Mouse (Mus musculus) limb, embryonic 11.5 days (tissue): ENCODE results near the gene Ccn2. TPM values are rescaled to one million over a fixed set of nuclear protein-coding genes. Genes with fewer than 3 reads are reported as not detected.

Experiments used
- ATAC-seq: fragments of 200-750 bp; cut with Nextera tagmentation; 2 replicates; pipeline ENCODE4 v1.8.0; 2017; ENCODE audit warnings: low read depth; ENCODE audit not compliant: insufficient number of reproducible peaks, low FRiP score, low TSS enrichment
- DNase-seq: peaks from one replicate; pipeline ENCODE4 v3.0.0-alpha.2; 2015; ENCODE audit warnings: low spot score
- H3K27ac ChIP-seq: fragments of 300-500 bp; sonication (generic); replicated peaks from 2 replicates; pipeline ENCODE4 v1.5.1; 2014; ENCODE audit warnings: low read depth, mild to moderate bottlenecking, low read length
- H3K27me3 ChIP-seq: fragments of 300-500 bp; sonication (generic); 2 replicates; pipeline ENCODE4 v1.6.1; 2014; ENCODE audit warnings: mild to moderate bottlenecking, low read length, mixed read lengths; ENCODE audit not compliant: control insufficient read depth, insufficient read depth
- H3K36me3 ChIP-seq: fragments of 300-500 bp; sonication (generic); 2 replicates; pipeline ENCODE4 v1.6.1; 2014; ENCODE audit warnings: mild to moderate bottlenecking, low read length, moderate library complexity, mixed read lengths; ENCODE audit not compliant: control insufficient read depth, insufficient read depth
- H3K4me1 ChIP-seq: fragments of 300-500 bp; sonication (generic); 2 replicates; pipeline ENCODE4 v1.6.1; 2014; ENCODE audit warnings: low read length, mixed read lengths; ENCODE audit not compliant: control insufficient read depth, insufficient read depth
- H3K4me2 ChIP-seq: fragments of 300-500 bp; sonication (generic); 2 replicates; pipeline ENCODE4 v1.6.1; 2014; ENCODE audit warnings: low read depth, mild to moderate bottlenecking, moderate library complexity; ENCODE audit not compliant: severe bottlenecking
- H3K4me3 ChIP-seq: fragments of 300-500 bp; sonication (generic); 2 replicates; pipeline ENCODE4 v1.5.1; 2014; ENCODE audit warnings: low read depth, low read length
- H3K9ac ChIP-seq: fragments of 300-500 bp; sonication (generic); 2 replicates; pipeline ENCODE4 v1.6.1; 2014; ENCODE audit warnings: mild to moderate bottlenecking, low read length
- H3K9me3 ChIP-seq: fragments of 300-500 bp; sonication (generic); 2 replicates; pipeline ENCODE4 v1.6.1; 2016; ENCODE audit warnings: low read length; ENCODE audit not compliant: control insufficient read depth
- WGBS: fragments of 180-500 bp; shearing (Covaris S2); extraction: QIAGEN DNeasy Blood & Tissue Kit; methylation state at CpG from one replicate; pipeline ENCODE4 v1.1.7; 2014; 5-methylcytosine and 5-hydroxymethylcytosine counted together
- polyA plus RNA-seq: library from polyadenylated mRNA; unstranded; fragments of >200 nt; fragmentation: Nextera tagmentation; extraction: Ambion mirVana; gene quantifications from 2 replicates; pipeline ENCODE4 v1.2.1, GENCODE M21; 2014

Gene Ccn2
- polyA plus RNA-seq, 1 experiment from 2014 or later, result 2.4 TPM

DNA sequence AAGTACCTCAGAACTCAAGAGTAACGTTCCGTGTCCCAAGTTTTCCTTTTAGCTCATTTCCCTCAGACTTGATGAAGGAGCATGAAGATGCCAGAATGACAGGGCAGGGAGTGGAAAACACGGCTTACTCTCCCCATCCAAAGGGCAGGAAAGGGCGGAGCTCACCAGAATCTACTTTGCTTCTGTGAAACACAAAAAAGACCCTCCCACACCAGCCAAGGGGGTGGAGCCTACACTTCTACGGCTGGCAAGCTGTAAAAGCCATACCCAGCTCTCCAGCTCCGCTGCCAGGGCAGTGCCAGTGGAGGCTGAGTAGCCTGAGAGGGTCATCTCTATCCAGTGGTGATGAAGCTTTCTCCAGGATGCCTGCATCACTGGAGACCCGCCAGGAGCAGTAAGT, 44.4 kb downstream of the Ccn2 start:
- WGBS, result 57% methylated on average over 7 of the region's 7 CpGs
- DNase-seq, result no peak
- no peaks in the 10 kb centered on the region for H3K27me3 ChIP-seq
- H3K9ac ChIP-seq, result no peak overlapping the region
- H3K4me2 ChIP-seq, result no peak overlapping the region
- no peak overlapping the region for H3K4me3 ChIP-seq
- H3K9me3 ChIP-seq, result no peaks in the 10 kb centered on the region
- no peak for ATAC-seq
- H3K4me1 ChIP-seq, result peaks cover 3% of the 10 kb centered on the region; the same call in 1 of the 2 replicates
- H3K27ac ChIP-seq, result no peak overlapping the region
- H3K36me3 ChIP-seq, result no peaks in the 10 kb centered on the region

DNA sequence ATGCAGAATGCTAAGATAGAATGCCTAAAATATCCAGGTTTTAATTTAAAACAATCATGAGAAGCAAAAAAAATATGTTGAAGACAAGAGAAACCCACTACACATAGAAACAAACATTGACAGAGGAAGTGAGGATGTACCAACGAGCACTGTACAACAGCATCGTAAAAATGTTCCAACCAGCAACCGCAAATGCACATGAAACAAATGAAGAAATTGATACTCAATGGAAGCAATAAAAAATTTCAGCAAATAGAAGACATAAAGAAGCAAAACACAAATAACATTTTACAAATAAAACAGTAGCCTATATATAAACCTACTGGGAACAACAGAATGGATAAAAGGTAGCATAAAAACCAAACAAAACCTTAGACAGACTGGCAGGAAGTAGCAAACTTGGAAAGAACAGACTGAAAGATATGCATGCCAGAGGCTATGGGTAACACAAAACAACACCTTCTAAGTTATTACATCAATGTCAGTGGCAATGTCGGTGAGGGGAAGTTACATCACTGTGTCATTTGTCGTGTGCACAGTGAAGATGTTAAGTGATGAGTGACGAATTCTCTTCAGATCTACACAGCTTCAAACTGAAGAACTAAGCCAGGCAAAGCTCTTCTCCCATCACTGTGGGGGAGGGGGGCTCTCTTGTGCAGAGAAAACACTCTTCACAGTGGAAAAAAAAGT, 45.1 kb downstream of the Ccn2 start:
- ATAC-seq (no peak), DNase-seq (no peak)
- no peak overlapping the region for H3K4me3 ChIP-seq
- H3K9ac ChIP-seq, result no peak overlapping the region
- WGBS, result 73% methylated on average over 6 of the region's 6 CpGs
- H3K27ac ChIP-seq, result no peak overlapping the region
- H3K4me1 ChIP-seq, result peaks cover 3% of the 10 kb centered on the region; the same call in 1 of the 2 replicates
- no peaks in the 10 kb centered on the region for H3K27me3 ChIP-seq
- H3K4me2 ChIP-seq, result no peak overlapping the region
- no peaks in the 10 kb centered on the region for H3K9me3 ChIP-seq
- H3K36me3 ChIP-seq, result no peaks in the 10 kb centered on the region

DNA sequence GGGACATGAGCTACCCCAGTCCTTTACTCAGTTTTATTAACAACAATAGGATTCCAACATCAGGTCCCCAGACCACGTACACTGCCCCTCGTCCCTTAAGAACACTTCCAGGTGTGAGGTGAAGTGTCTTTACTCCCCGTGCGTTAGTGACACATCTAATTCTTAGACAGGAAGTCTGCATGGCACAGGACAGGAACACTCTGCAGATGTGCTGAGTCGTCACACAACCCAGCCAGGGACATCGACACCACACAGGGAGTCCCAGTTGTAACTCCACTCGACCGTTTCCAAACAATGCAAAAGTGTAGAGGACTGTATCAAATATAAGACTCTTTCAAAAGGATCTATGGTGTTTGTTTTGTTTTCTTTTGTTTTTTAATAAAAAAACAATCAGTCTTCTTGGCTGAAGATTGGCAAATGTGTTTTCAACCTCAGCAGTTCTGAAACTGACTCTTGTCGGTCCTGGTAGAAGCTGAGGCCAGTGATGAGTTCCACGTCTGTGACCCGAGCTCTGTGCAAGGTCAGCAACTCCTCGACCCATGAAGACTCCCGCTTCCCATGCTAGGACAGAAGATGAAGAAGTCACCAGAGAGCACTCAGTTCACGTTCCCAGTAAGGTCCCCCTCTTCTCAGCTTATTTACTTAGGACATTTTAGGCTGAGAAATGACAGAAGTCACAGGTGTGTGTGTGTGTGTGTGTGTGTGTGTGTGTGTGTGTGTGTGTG, 46.3 kb downstream of the Ccn2 start:
- DNase-seq, result no peak
- Histone ChIP-seq H3K4me2 (no peak overlapping the region), H3K4me1 (peaks cover 3% of the 10 kb centered on the region; the same call in 1 of the 2 replicates), H3K36me3 (no peaks in the 10 kb centered on the region), H3K27me3 (no peaks in the 10 kb centered on the region), H3K9me3 (no peaks in the 10 kb centered on the region), H3K4me3 (no peak overlapping the region), H3K9ac (no peak overlapping the region), H3K27ac (no peak overlapping the region)
- 63% methylated on average over 14 of the region's 14 CpGs for WGBS
- no peak for ATAC-seq

DNA sequence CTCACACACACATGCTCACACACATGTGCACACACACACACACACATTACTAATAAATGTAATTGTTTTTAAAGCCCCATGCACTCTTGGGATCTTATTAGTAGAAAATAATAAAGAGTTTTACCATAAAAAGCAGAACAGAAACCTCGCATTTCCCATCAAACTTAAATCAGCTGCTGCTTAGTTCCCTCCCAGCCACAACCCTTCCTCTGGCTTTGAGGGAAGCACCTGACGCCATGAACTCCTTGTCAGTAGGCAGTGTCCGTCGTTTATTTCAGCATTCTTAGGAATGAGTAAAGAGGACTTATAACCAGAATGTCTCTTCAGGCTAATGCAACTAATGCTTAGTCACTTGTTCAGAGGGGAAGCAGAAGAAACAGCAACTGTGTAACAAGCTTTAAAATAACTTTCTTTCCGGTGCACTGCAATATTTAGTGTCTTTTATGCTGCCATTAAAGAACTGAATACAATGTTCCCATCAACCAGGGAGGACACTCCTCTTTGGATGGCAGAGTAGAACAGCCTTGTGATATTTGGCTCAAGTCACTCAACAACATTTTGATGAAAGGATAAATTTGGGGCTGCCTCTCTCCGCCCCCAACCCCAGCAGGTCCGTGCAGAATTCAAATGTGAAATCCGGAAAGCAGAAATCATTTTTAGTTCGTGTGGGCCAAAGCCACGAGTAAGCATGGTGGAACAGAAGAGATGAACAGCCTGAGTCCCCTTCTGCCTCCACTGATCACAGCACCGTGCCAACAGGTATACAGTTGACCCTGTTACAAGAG, 47.7 kb downstream of the Ccn2 start:
- 84% methylated on average over 11 of the region's 11 CpGs for WGBS
- ATAC-seq, result no peak
- Histone ChIP-seq H3K27ac (no peak overlapping the region), H3K4me1 (peaks cover 3% of the 10 kb centered on the region; the same call in 1 of the 2 replicates), H3K9ac (no peak overlapping the region), H3K27me3 (no peaks in the 10 kb centered on the region), H3K36me3 (no peaks in the 10 kb centered on the region), H3K9me3 (no peaks in the 10 kb centered on the region), H3K4me3 (no peak overlapping the region), H3K4me2 (no peak overlapping the region)
- no peak for DNase-seq

DNA sequence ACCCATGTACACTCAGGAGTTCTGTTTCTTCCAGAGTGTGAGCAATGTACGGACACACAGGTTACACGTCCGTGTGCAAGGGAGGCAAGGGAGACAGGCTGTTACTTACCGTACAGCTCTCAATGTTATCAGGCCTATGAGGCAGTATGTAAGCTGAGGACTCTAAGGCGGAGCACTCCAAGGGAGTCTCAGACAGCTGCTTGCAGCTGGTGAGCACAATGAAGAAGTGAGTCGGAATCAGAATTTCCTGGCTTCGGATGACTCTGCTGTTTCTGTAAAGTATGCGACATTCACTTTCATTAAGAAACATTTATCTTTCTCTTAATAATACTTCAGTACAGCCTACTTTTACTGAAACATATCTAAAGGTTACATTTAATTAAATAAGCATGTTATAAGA, 49.9 kb downstream of the Ccn2 start:
- no peak overlapping the region for H3K9ac ChIP-seq
- WGBS, result 95% methylated on average over 8 of the region's 8 CpGs
- H3K4me2 ChIP-seq, result no peak overlapping the region
- DNase-seq, result no peak
- no peak overlapping the region for H3K4me3 ChIP-seq
- no peaks in the 10 kb centered on the region for H3K27me3 ChIP-seq
- no peaks in the 10 kb centered on the region for H3K4me1 ChIP-seq
- no peaks in the 10 kb centered on the region for H3K36me3 ChIP-seq
- H3K9me3 ChIP-seq, result no peaks in the 10 kb centered on the region
- no peak overlapping the region for H3K27ac ChIP-seq
- no peak for ATAC-seq

Other genes with a start within 250 kb of the Ccn2 start
- 2.5 and 2.9 TPM in 2 replicates for gene Enpp1, start 116.7 kb downstream of the Ccn2 start, polyA plus RNA-seq
- 9.5 and 10.1 TPM in 2 replicates for gene Enpp3, start 247.4 kb downstream of the Ccn2 start, polyA plus RNA-seq